Mouse (Mus musculus) Muller cell, postnatal 12 days (primary cell): ENCODE measurements around the gene Asic3.
"Not testable (repeated sequence)": the region's sequence is repeated elsewhere in the genome, so short reads cannot be mapped to it uniquely, and the experiment has no call there.

Experiments
- DNase-seq: peaks from one replicate; pipeline ENCODE4 v3.0.0-alpha.2; 2015; ENCODE audit errors: inconsistent ontology term

The Asic3 gene

GRCm38 (mm10) chr5:24388246-24388915 lies 24.8 kb upstream of the Asic3 start:
- DNase-seq = no peak

- no peak for DNase-seq
Measured at GRCm38 (mm10) chr5:24389011-24389657, 24.1 kb upstream of the Asic3 start.

DNA sequence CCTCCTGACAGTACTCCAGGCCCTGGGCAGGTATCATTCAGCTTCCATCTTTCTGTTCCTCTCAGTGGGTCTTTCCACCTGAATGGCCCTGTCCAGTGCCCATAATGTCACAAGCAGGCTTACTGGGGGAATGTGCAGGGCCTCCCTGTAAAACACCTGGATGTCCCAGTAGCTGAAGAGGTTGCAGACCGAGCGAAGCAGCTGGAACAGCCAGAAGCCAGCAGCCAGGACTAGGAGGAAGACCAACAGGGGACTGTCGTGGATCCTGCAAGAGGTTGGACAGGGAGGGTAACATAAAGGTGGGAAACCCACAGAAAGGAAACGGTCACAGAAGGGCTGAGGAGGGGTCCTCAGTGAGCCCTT lies 23.6 kb upstream of the Asic3 start:
- no peak for DNase-seq

- no peak for DNase-seq
Measured at GRCm38 (mm10) chr5:24391864-24392263, 21.3 kb upstream of the Asic3 start, which contains the start of gene Atg9b. Gene Atg9b (minus strand): TSS chr5:24392143.

- DNase-seq = no peak
Measured at GRCm38 (mm10) chr5:24392724-24393123, 20.5 kb upstream of the Asic3 start.

- DNase-seq = peak; percentile 83
Measured at GRCm38 (mm10) chr5:24393392-24393997, 19.7 kb upstream of the Asic3 start, which contains the start of gene Abcb8. Gene Abcb8 (plus strand): TSS chr5:24393663.

GRCm38 (mm10) chr5:24394165-24394894 lies 18.9 kb upstream of the Asic3 start:
- DNase-seq = peak; percentile 99

- DNase-seq = not testable (repeated sequence)
Measured at GRCm38 (mm10) chr5:24396254-24396653, 16.9 kb upstream of the Asic3 start.

DNA sequence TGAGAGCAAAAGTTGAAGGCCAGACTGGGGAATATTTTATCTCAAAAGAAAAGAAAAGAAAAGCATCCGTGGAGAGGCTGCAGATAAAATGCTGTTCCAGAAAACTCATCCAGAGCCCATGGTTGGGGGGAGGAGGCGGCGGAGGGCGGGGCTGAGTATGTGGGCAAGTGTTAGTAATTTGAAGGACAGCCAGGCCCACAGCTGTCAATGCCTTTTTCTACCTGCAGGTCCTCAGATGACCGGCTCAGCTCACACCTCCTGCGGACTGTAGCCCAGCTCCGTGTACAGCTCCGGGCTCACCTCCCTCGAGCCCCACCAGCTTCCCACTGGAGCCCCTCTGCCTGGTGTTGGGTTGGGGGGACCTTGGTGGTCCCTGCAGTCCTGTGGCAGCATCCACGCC lies 13.5 kb upstream of the Asic3 start:
- no peak for DNase-seq

DNA sequence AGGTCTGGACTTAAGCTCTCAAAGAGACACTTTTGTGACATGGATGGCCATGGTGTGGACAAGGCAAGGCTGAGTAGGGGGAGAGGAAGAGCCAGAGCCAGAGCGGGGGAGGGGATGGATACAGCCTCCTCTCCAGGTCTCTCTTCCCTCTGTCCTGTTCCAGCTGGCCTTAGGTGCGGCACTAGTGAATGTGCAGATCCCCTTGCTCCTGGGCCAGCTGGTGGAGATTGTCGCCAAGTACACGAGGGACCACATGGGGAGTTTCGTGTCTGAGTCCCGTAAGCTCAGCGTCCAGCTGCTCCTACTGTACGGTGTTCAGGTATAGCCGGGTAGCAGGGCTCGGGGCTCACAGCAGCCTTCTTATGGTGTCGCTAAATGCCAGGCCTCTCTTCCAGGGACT lies 12.8 kb upstream of the Asic3 start:
- DNase-seq = no peak

DNA sequence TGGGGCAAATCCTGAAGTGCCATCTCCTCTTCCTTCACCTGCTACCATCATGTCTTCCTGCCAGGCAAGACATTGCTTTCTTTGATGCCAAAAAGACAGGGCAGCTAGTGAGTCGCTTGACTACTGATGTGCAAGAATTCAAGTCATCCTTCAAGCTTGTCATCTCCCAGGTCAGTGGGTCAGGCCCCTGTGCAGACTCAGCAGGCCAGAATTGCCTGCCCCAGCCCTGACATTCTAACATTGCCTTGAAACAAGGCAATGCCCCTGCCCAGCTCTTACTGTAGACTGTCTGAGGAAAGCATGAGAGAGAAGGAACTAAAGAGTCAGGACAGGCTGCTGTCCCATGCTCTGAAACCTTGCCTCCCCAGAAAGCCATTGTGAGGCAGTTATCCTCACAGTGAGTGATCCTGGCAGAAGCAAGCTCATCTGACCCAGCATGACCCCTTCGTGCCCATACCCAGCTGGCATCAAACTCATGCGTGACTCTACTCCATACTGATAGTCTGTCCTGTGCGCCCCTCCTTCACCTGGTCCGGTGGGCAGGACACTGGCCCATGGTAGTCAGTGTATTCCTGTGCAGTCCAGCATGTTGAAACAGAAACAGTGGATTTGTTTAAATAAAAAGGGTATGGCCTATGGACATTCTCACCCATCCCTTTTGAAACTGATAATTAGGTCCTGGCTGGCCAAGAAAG lies 12.1 kb upstream of the Asic3 start:
- no peak for DNase-seq

DNA sequence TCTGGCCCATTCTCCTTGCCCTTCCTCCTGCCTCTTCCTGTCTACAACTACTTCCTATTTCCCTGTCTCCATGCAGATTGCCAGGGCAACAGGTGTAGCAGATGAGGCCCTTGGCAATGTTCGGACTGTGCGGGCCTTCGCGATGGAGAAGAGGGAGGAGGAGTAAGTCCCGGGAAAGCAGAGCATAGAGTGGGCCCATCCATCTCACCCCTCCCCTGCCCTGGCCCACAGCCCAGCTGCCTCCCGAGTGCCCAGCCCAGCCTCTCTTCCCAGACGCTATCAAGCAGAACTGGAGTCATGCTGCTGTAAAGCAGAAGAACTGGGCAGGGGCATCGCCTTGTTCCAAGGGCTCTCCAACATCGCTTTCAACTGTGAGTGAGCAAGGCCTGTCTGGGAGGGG lies 11.2 kb upstream of the Asic3 start:
- DNase-seq = peak; percentile 46

- peak; percentile 92 for DNase-seq
Measured at GRCm38 (mm10) chr5:24404594-24405360, 8.4 kb upstream of the Asic3 start.

- no peak for DNase-seq
Measured at GRCm38 (mm10) chr5:24405389-24405876, 7.8 kb upstream of the Asic3 start.

DNA sequence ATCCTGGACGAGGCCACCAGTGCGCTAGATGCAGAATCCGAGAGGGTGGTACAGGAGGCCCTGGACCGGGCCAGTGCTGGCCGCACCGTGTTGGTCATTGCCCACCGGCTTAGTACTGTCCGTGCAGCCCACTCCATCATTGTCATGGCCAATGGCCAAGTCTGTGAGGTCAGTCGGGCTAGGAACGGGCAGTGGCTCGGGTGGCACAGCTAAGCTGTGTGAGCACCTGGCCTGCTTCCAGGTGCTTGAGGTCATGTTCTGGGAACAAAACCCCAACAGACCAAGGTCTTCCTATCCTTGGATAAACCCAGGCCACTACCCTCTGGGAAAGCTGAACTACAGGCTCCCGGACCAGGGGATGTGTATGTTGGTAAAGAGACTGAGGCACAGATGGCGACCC lies 4.5 kb upstream of the Asic3 start:
- no peak for DNase-seq

GRCm38 (mm10) chr5:24409466-24409865 lies 3.7 kb upstream of the Asic3 start:
- DNase-seq = no peak

- peak; percentile 82 for DNase-seq
Measured at GRCm38 (mm10) chr5:24412063-24412462, 1.1 kb upstream of the Asic3 start.

- DNase-seq = no peak
Measured at GRCm38 (mm10) chr5:24413938-24414337, 746 bp downstream of the Asic3 start.

DNA sequence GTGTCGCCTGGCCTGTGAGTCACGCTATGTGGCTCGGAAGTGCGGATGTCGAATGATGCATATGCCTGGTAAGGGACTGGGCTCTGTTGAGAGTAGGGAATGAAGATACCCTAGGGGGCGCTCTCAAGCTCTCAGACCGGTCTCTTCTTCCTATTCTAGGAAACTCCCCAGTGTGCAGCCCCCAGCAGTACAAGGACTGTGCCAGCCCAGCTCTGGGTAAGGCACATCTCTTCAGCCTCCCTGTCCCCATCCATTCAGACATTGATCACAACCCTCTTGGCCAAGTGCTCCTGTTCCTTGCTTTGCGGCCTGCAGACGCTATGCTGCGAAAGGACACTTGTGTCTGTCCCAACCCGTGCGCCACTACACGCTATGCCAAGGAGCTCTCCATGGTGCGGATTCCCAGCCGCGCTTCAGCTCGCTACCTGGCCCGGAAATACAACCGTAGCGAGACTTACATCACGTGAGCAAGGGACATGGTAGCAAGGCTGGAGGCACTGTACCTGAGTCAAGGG lies 3.1 kb downstream of the Asic3 start:
- peak; percentile 64 for DNase-seq

- DNase-seq = no peak
Measured at GRCm38 (mm10) chr5:24417587-24417986, 4.4 kb downstream of the Asic3 start.

DNA sequence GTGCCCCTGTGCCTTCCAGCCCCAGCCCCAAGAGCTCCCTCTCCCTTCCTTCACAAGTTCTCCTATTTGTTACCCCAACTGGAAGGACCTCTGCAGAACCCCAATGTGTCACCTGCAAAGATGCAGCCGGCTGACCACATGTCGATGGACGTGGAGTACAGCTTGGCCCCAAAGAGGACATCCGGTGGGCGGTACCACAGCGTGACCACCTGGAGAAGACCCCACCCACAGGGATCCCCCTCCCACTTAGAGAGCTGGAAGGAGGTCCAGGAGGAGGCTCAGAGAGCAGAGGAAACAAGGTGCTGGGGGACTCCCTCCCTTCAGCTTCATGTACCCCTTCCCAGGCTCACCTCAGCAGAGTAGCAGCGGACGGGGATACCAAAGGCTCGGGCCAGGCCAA lies 7.2 kb downstream of the Asic3 start:
- DNase-seq = no peak
